Mouse (Mus musculus) midbrain, embryonic 11.5 days (tissue): Measurements from ENCODE around the gene Sema4b. TPM values are rescaled to one million over a fixed set of nuclear protein-coding genes. Genes with fewer than 3 reads are reported as not detected.

Experiments
- ATAC-seq: fragments of 200-750 bp; cut with Nextera tagmentation; 2 replicates; pipeline ENCODE4 v1.8.0; 2017; ENCODE audit warnings: moderate TSS enrichment, moderate library complexity; ENCODE audit not compliant: low FRiP score
- DNase-seq: peaks from one replicate; pipeline ENCODE4 v3.0.0; 2015; ENCODE audit warnings: low spot score; ENCODE audit errors: missing footprints
- H3K27ac ChIP-seq: fragments of 300-500 bp; sonication (generic); 2 replicates; pipeline ENCODE4 v1.5.1; 2014; ENCODE audit warnings: low read depth, low read length
- H3K27me3 ChIP-seq: fragments of 300-500 bp; sonication (generic); 2 replicates; pipeline ENCODE4 v1.6.1; 2014; ENCODE audit warnings: mild to moderate bottlenecking, low read length, moderate library complexity, mixed read lengths; ENCODE audit not compliant: control insufficient read depth, insufficient read depth
- H3K36me3 ChIP-seq: fragments of 300-500 bp; sonication (generic); 2 replicates; pipeline ENCODE4 v1.6.1; 2014; ENCODE audit warnings: mild to moderate bottlenecking, low read length, moderate library complexity, mixed read lengths; ENCODE audit not compliant: control insufficient read depth, insufficient read depth
- H3K4me1 ChIP-seq: fragments of 300-500 bp; sonication (generic); 2 replicates; pipeline ENCODE4 v1.6.1; 2014; ENCODE audit warnings: low read length; ENCODE audit not compliant: control insufficient read depth, insufficient read depth
- H3K4me2 ChIP-seq: fragments of 300-500 bp; sonication (generic); 2 replicates; pipeline ENCODE4 v1.6.1; 2014; ENCODE audit warnings: mild to moderate bottlenecking, moderate library complexity
- H3K4me3 ChIP-seq: fragments of 300-500 bp; sonication (generic); 2 replicates; pipeline ENCODE4 v1.5.1; 2014; ENCODE audit warnings: low read depth, low read length
- H3K9ac ChIP-seq: fragments of 300-500 bp; sonication (generic); 2 replicates; pipeline ENCODE4 v1.6.1; 2014; ENCODE audit warnings: low read length
- H3K9me3 ChIP-seq: fragments of 300-500 bp; sonication (generic); 2 replicates; pipeline ENCODE4 v1.6.1; 2016; ENCODE audit warnings: low read length; ENCODE audit not compliant: control insufficient read depth
- WGBS: fragments of 180-500 bp; shearing (Covaris S2); extraction: QIAGEN DNeasy Blood & Tissue Kit; methylation state at CpG from one replicate; pipeline ENCODE4 v1.1.7; 2014; 5-methylcytosine and 5-hydroxymethylcytosine counted together
- polyA plus RNA-seq: library from polyadenylated mRNA; unstranded; fragments of >200 nt; fragmentation: Nextera tagmentation; extraction: Ambion mirVana; gene quantifications from 2 replicates; pipeline ENCODE4 v1.2.1, GENCODE M21; 2014

The Sema4b gene
- polyA plus RNA-seq, 1 experiment from 2014 or later: 10.5 TPM

GRCm38 (mm10) chr7:80152756-80153155, 33.9 kb upstream of the Sema4b start:
- Histone ChIP-seq H3K36me3 (no peaks in the 10 kb centered on the region), H3K27me3 (no peaks in the 10 kb centered on the region), H3K4me2 (no peak overlapping the region), H3K4me3 (no peak overlapping the region), H3K9me3 (no peaks in the 10 kb centered on the region), H3K4me1 (no peaks in the 10 kb centered on the region), H3K27ac (no peak overlapping the region), H3K9ac (no peak overlapping the region)
- 86% methylated on average over 8 of the region's 8 CpGs for WGBS
- ATAC-seq (no peak), DNase-seq (no peak)

DNA sequence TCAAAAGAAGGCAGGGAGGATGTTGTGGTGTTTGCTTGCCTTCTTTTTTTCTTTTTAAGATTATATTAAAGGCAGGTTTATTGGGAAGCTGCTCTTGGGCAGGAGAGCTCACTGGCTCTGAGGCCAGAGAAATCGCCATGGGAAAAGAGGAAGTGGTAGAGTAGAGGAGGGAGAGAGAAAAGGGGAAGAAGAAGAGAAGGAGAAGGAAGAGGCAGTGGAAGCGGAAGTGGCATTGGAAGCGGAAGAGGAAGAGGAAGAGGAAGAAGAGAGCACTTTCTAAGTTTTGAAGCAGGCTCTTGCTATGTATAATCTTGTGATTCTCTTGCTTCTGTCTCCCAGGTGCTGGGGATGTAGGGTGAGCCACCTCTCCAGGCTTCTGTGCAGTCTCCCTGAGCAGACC, 32.0 kb upstream of the Sema4b start:
- no peaks in the 10 kb centered on the region for H3K27me3 ChIP-seq
- no peak overlapping the region for H3K4me3 ChIP-seq
- no peaks in the 10 kb centered on the region for H3K36me3 ChIP-seq
- 72% methylated on average over 3 of the region's 3 CpGs for WGBS
- no peak overlapping the region for H3K27ac ChIP-seq
- ATAC-seq (no peak), DNase-seq (no peak)
- H3K4me1 ChIP-seq: no peaks in the 10 kb centered on the region
- no peaks in the 10 kb centered on the region for H3K9me3 ChIP-seq
- H3K9ac ChIP-seq: no peak overlapping the region
- H3K4me2 ChIP-seq: no peak overlapping the region

DNA sequence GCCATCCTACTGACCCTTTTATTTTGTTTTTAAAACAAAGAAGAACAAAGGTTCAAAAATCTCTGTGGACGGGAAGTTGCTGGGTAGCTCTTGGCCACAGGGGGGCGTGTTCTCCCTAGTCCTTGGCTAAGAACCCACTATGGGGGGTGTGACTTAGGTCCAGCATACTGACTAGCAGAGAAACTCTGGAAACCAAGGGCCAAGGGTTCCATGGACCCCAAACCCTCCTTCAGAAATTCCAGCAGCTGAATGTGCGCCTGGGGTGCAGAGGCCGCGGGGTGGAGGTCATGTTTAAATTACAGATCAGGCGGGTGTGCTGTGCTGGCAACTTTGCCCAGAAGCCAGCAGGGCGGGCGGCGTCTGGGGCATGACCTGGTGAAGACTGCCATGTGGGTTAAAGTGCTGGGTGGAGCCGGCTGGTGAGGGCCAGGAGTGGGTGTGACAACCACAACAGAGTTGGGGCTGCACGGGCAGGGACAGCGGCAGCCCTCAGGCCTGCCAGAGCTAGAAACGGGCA, 29.9 kb upstream of the Sema4b start:
- 43% methylated on average over 13 of the region's 13 CpGs for WGBS
- H3K27me3 ChIP-seq: no peaks in the 10 kb centered on the region
- no peak overlapping the region for H3K9ac ChIP-seq
- H3K36me3 ChIP-seq: no peaks in the 10 kb centered on the region
- H3K4me3 ChIP-seq: no peak overlapping the region
- ATAC-seq (peak; percentile 54; the same call in 1 of the 2 replicates), DNase-seq (peak; percentile 91)
- H3K4me2 ChIP-seq: no peak overlapping the region
- H3K4me1 ChIP-seq: no peaks in the 10 kb centered on the region
- no peaks in the 10 kb centered on the region for H3K9me3 ChIP-seq
- no peak overlapping the region for H3K27ac ChIP-seq

- no peaks in the 10 kb centered on the region for H3K4me1 ChIP-seq
- no peaks in the 10 kb centered on the region for H3K27me3 ChIP-seq
- ATAC-seq (no peak), DNase-seq (no peak)
- H3K36me3 ChIP-seq: no peaks in the 10 kb centered on the region
- H3K9me3 ChIP-seq: no peaks in the 10 kb centered on the region
- H3K27ac ChIP-seq: no peak overlapping the region
- H3K9ac ChIP-seq: no peak overlapping the region
- no peak overlapping the region for H3K4me3 ChIP-seq
- H3K4me2 ChIP-seq: no peak overlapping the region
- whole genome bisulfite sequencing: 88% methylated on average over 8 of the region's 8 CpGs
Observed at GRCm38 (mm10) chr7:80158496-80159268, 28.0 kb upstream of the Sema4b start.

GRCm38 (mm10) chr7:80160293-80160944, 26.2 kb upstream of the Sema4b start:
- no peaks in the 10 kb centered on the region for H3K9me3 ChIP-seq
- H3K36me3 ChIP-seq: no peaks in the 10 kb centered on the region
- no peak overlapping the region for H3K4me3 ChIP-seq
- H3K27ac ChIP-seq: no peak overlapping the region
- H3K4me2 ChIP-seq: no peak overlapping the region
- ATAC-seq (no peak), DNase-seq (no peak)
- no peak overlapping the region for H3K9ac ChIP-seq
- H3K27me3 ChIP-seq: no peaks in the 10 kb centered on the region
- H3K4me1 ChIP-seq: no peaks in the 10 kb centered on the region
- 82% methylated on average over 7 of the region's 7 CpGs for WGBS

- WGBS: 74% methylated on average over 8 of the region's 8 CpGs
- Histone ChIP-seq H3K27me3 (no peaks in the 10 kb centered on the region), H3K4me2 (no peak overlapping the region), H3K27ac (no peak overlapping the region), H3K36me3 (no peaks in the 10 kb centered on the region), H3K4me1 (no peaks in the 10 kb centered on the region), H3K9me3 (no peaks in the 10 kb centered on the region), H3K4me3 (no peak overlapping the region), H3K9ac (no peak overlapping the region)
- DNase-seq: no peak
- ATAC-seq: no peak
Observed at GRCm38 (mm10) chr7:80160945-80161306, 25.7 kb upstream of the Sema4b start.

GRCm38 (mm10) chr7:80165432-80165831, 21.2 kb upstream of the Sema4b start:
- no peak overlapping the region for H3K4me2 ChIP-seq
- ATAC-seq: no peak
- H3K27me3 ChIP-seq: no peaks in the 10 kb centered on the region
- H3K36me3 ChIP-seq: no peaks in the 10 kb centered on the region
- no peak for DNase-seq
- 85% methylated on average over 5 of the region's 5 CpGs for WGBS
- H3K4me3 ChIP-seq: no peak overlapping the region
- H3K27ac ChIP-seq: no peak overlapping the region
- H3K9ac ChIP-seq: no peak overlapping the region
- no peaks in the 10 kb centered on the region for H3K4me1 ChIP-seq
- no peaks in the 10 kb centered on the region for H3K9me3 ChIP-seq

DNA sequence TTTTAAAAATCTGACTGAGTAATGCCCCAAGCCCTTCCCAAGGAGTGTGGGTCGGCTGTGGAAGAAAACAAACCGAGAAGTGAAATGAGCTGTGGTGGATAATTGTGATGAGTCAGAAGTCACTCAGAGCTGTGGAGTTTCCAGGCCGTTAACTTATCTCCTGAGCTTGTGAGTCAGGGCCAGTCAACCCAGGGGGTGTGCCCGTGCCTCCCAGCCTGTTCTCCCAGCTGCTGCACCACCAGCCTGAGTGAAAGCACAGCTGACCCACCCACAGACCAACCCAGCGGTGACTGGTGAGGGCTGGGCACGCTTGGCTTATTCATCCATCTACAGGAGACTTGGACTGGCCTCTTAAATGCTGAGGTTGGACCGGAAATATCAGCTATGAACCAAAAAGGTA, 19.9 kb upstream of the Sema4b start:
- Histone ChIP-seq H3K4me2 (no peak overlapping the region), H3K27ac (no peak overlapping the region), H3K27me3 (no peaks in the 10 kb centered on the region), H3K9ac (no peak overlapping the region), H3K4me1 (no peaks in the 10 kb centered on the region), H3K9me3 (no peaks in the 10 kb centered on the region), H3K4me3 (no peak overlapping the region), H3K36me3 (no peaks in the 10 kb centered on the region)
- DNase-seq (no peak), ATAC-seq (no peak)
- 80% methylated on average over 7 of the region's 7 CpGs for WGBS

GRCm38 (mm10) chr7:80169847-80170246, 16.8 kb upstream of the Sema4b start:
- no peaks in the 10 kb centered on the region for H3K27me3 ChIP-seq
- H3K4me1 ChIP-seq: no peaks in the 10 kb centered on the region
- H3K27ac ChIP-seq: no peak overlapping the region
- WGBS: 88% methylated on average over 2 of the region's 2 CpGs
- H3K9ac ChIP-seq: no peak overlapping the region
- no peak overlapping the region for H3K4me2 ChIP-seq
- no peaks in the 10 kb centered on the region for H3K9me3 ChIP-seq
- ATAC-seq (no peak), DNase-seq (no peak)
- H3K36me3 ChIP-seq: no peaks in the 10 kb centered on the region
- no peak overlapping the region for H3K4me3 ChIP-seq
